Mouse (Mus musculus): ENCODE results near the gene Slfn4. TPM values are rescaled to one million over a fixed set of nuclear protein-coding genes. Genes with fewer than 3 reads are reported as not detected.
"Not testable (repeated sequence)": the region's sequence is repeated elsewhere in the genome, so short reads cannot be mapped to it uniquely, and the experiment has no call there.

Gene Slfn4
- polyA plus RNA-seq, 1 experiment from 2014 or later: not detected

- no peaks in the 10 kb centered on the region for H3K27me3 ChIP-seq
- no peaks in the 10 kb centered on the region for H3K4me1 ChIP-seq
- no peaks in the 10 kb centered on the region for H3K9me3 ChIP-seq
- 76% methylated on average over 3 of the region's 3 CpGs for whole genome bisulfite sequencing
- H3K4me2 ChIP-seq (replicated peaks): no peak overlapping the region
- H3K4me3 ChIP-seq: no peak overlapping the region
- no peak for ATAC-seq (ENCODE audit: low FRiP score, low read depth)
- H3K27ac ChIP-seq (replicated peaks): no peak overlapping the region
- no peaks in the 10 kb centered on the region for H3K36me3 ChIP-seq
- no peak overlapping the region for H3K9ac ChIP-seq (replicated peaks)
These were observed 49.8 kb downstream of the Slfn4 start for GRCm38 (mm10) chr11:83224750-83225149.

DNA sequence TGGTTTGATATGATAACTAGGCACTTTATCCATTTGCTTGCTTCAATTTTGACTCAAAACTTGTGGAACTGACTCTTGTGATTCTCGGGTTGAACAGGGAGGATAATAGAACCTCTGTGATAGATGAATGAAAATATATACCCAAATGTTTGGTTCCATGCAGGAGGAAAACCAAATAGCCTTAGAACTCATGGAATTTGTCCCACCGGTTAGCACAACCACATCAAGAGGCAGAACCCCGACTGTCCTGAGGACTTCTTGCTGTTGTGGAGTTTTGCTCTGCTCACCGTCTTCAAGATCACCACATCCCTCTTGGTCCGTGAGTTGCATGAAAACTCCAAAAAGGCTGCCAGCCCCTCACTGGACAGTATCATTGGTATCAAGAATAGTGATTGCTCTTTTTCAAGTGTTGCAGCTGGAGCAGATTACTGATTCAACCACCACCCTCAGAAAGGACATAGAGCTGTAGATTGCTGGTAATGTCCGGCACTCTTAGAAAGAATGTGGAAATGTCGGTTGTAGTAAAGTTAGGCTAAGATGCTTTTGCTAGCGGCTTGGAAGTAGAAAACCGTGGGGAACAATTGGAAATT, 50.5 kb downstream of the Slfn4 start:
- no peaks in the 10 kb centered on the region for H3K4me1 ChIP-seq
- no peaks in the 10 kb centered on the region for H3K9me3 ChIP-seq
- H3K27ac ChIP-seq (replicated peaks): no peak overlapping the region
- H3K9ac ChIP-seq (replicated peaks): no peak overlapping the region
- H3K4me2 ChIP-seq (replicated peaks): no peak overlapping the region
- H3K4me3 ChIP-seq: no peak overlapping the region
- no peaks in the 10 kb centered on the region for H3K27me3 ChIP-seq
- no peaks in the 10 kb centered on the region for H3K36me3 ChIP-seq
- 93% methylated on average over 9 of the region's 9 CpGs for WGBS
- no peak for ATAC-seq (ENCODE audit: low FRiP score, low read depth)

- H3K4me1 ChIP-seq: no peaks in the 10 kb centered on the region
- 82% methylated on average over 7 of the region's 7 CpGs for WGBS
- no peak for ATAC-seq (ENCODE audit: low FRiP score, low read depth)
- no peak overlapping the region for H3K4me3 ChIP-seq
- no peak overlapping the region for H3K27ac ChIP-seq (replicated peaks)
- no peaks in the 10 kb centered on the region for H3K9me3 ChIP-seq
- H3K4me2 ChIP-seq (replicated peaks): no peak overlapping the region
- no peak overlapping the region for H3K9ac ChIP-seq (replicated peaks)
- H3K36me3 ChIP-seq: no peaks in the 10 kb centered on the region
- no peaks in the 10 kb centered on the region for H3K27me3 ChIP-seq
These were observed 53.1 kb downstream of the Slfn4 start for GRCm38 (mm10) chr11:83227926-83228723.

GRCm38 (mm10) chr11:83230966-83231365, 56.0 kb downstream of the Slfn4 start:
- Histone ChIP-seq H3K4me1 (no peaks in the 10 kb centered on the region), H3K36me3 (no peaks in the 10 kb centered on the region), H3K4me3 (no peak overlapping the region), H3K9ac (replicated peaks) (no peak overlapping the region), H3K9me3 (no peaks in the 10 kb centered on the region), H3K4me2 (replicated peaks) (no peak overlapping the region), H3K27ac (replicated peaks) (no peak overlapping the region), H3K27me3 (no peaks in the 10 kb centered on the region)
- no peak for ATAC-seq (ENCODE audit: low FRiP score, low read depth)
- WGBS: 72% methylated on average over 3 of the region's 3 CpGs

- ATAC-seq (ENCODE audit: low FRiP score, low read depth); H3K9ac ChIP-seq (replicated peaks); H3K36me3 ChIP-seq; H3K27me3 ChIP-seq; H3K4me2 ChIP-seq (replicated peaks); H3K4me1 ChIP-seq; H3K27ac ChIP-seq (replicated peaks); H3K9me3 ChIP-seq; H3K4me3 ChIP-seq: not testable (repeated sequence)
- 50% methylated on average over 5 of the region's 5 CpGs for WGBS
These were observed 58.6 kb downstream of the Slfn4 start for GRCm38 (mm10) chr11:83233621-83234020.

DNA sequence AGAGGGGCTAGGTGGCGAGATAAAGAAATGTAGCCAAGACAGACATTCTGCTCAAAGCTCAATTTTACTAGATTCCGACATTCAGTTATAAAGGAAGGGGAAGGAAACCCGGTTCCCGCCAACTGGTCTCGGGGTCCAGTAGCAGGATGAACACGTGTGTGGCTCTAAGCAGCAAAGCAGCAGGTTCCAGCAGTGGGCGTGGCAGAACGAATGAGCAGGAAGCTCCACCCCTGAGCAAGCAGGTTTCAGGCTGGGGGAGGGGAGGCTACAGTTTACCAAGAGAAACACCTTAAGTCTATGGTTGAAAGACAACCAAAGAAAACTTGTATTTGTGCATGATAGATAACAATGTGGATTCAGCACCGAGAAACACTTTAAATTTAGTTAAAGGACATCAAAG, 62.4 kb downstream of the Slfn4 start:
- not testable (repeated sequence) for H3K27me3 ChIP-seq; H3K4me3 ChIP-seq; ATAC-seq (ENCODE audit: low FRiP score, low read depth); H3K9me3 ChIP-seq; H3K4me1 ChIP-seq; H3K9ac ChIP-seq (replicated peaks); H3K36me3 ChIP-seq; H3K4me2 ChIP-seq (replicated peaks); H3K27ac ChIP-seq (replicated peaks)
- 84% methylated on average over 9 of the region's 9 CpGs for WGBS

- Histone ChIP-seq H3K4me2 (replicated peaks) (no peak overlapping the region), H3K4me1 (no peaks in the 10 kb centered on the region), H3K27ac (replicated peaks) (no peak overlapping the region), H3K4me3 (no peak overlapping the region), H3K9me3 (no peaks in the 10 kb centered on the region), H3K9ac (replicated peaks) (no peak overlapping the region), H3K27me3 (no peaks in the 10 kb centered on the region), H3K36me3 (no peaks in the 10 kb centered on the region)
- no peak for ATAC-seq (ENCODE audit: low FRiP score, low read depth)
- WGBS: 90% methylated on average over 2 of the region's 2 CpGs
These were observed 63.4 kb downstream of the Slfn4 start for GRCm38 (mm10) chr11:83238389-83238788.

DNA sequence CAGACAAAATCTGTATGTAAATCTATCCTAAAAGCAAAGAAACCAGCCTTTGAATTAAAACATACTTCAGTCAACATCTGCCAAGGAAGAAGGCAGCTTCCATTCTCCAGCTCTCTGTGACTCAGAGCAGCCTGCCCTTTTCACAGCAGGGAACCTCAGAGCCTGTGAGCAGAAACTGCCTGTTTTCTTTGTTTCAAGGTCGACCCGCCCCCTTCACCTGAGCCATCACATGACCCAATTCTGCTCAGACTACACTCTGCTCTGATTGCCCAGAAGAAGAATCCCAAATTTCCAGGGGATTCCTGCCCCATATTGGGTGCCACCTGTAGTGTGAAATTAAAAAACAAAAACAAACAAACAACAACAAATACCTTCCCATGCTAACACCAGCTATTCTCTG, 64.8 kb downstream of the Slfn4 start:
- no peak overlapping the region for H3K27ac ChIP-seq (replicated peaks)
- H3K27me3 ChIP-seq: no peaks in the 10 kb centered on the region
- no peaks in the 10 kb centered on the region for H3K4me1 ChIP-seq
- H3K4me3 ChIP-seq: no peak overlapping the region
- H3K9ac ChIP-seq (replicated peaks): no peak overlapping the region
- H3K4me2 ChIP-seq (replicated peaks): no peak overlapping the region
- no peak for ATAC-seq (ENCODE audit: low FRiP score, low read depth)
- no peaks in the 10 kb centered on the region for H3K9me3 ChIP-seq
- WGBS: 19% methylated on average over 2 of the region's 2 CpGs
- H3K36me3 ChIP-seq: no peaks in the 10 kb centered on the region

Other genes starting within 250 kb of the Slfn4 start
- gene Slfn5, start 223.8 kb upstream of the Slfn4 start, polyA plus RNA-seq (2016; fragmentation: Nextera tagmentation; extraction: Ambion mirVana): 0.80 and 0.83 TPM in 2 replicates
- 9.3 and 10.6 TPM in 2 replicates for gene Slfn9, start 183.4 kb upstream of the Slfn4 start, polyA plus RNA-seq (2016; fragmentation: Nextera tagmentation; extraction: Ambion mirVana)
- 0.25 and 0.46 TPM in 2 replicates for gene Slfn8, start 154.4 kb upstream of the Slfn4 start, polyA plus RNA-seq (2016; fragmentation: Nextera tagmentation; extraction: Ambion mirVana)
- gene Slfn2, start 110.1 kb upstream of the Slfn4 start, polyA plus RNA-seq (2016; fragmentation: Nextera tagmentation; extraction: Ambion mirVana): 1.4 and 1.6 TPM in 2 replicates
- not detected in 2 replicates for gene Slfn1, start 58.3 kb upstream of the Slfn4 start, polyA plus RNA-seq (2016; fragmentation: Nextera tagmentation; extraction: Ambion mirVana)
- gene Slfn3, start 16.1 kb downstream of the Slfn4 start, polyA plus RNA-seq (2016; fragmentation: Nextera tagmentation; extraction: Ambion mirVana): 0.14 and 0.35 TPM in 2 replicates
- 0.55 and 0.83 TPM in 2 replicates for gene Slfn14, start 111.5 kb downstream of the Slfn4 start, polyA plus RNA-seq (2016; fragmentation: Nextera tagmentation; extraction: Ambion mirVana)
- gene Ap2b1, start 123.8 kb downstream of the Slfn4 start, polyA plus RNA-seq (2016; fragmentation: Nextera tagmentation; extraction: Ambion mirVana): 107 and 109 TPM in 2 replicates
- 19.7 and 20.1 TPM in 2 replicates for gene Pex12, start 127.4 kb downstream of the Slfn4 start, polyA plus RNA-seq (2016; fragmentation: Nextera tagmentation; extraction: Ambion mirVana)
- 13.6 and 13.9 TPM in 2 replicates for gene Rasl10b, start 234.0 kb downstream of the Slfn4 start, polyA plus RNA-seq (2016; fragmentation: Nextera tagmentation; extraction: Ambion mirVana)